Mouse (Mus musculus): ENCODE measurements around the gene Psmd5. TPM values are rescaled to one million over a fixed set of nuclear protein-coding genes. Genes with fewer than 3 reads are reported as not detected.
A peak's percentile ranks its signal among the peaks of the same experiment; 100 is the strongest.
"Not testable (repeated sequence)": the region's sequence is repeated elsewhere in the genome, so short reads cannot be mapped to it uniquely, and the experiment has no call there.

The Psmd5 gene
- polyA plus RNA-seq, 1 experiment from 2014 or later, result 104 TPM

DNA sequence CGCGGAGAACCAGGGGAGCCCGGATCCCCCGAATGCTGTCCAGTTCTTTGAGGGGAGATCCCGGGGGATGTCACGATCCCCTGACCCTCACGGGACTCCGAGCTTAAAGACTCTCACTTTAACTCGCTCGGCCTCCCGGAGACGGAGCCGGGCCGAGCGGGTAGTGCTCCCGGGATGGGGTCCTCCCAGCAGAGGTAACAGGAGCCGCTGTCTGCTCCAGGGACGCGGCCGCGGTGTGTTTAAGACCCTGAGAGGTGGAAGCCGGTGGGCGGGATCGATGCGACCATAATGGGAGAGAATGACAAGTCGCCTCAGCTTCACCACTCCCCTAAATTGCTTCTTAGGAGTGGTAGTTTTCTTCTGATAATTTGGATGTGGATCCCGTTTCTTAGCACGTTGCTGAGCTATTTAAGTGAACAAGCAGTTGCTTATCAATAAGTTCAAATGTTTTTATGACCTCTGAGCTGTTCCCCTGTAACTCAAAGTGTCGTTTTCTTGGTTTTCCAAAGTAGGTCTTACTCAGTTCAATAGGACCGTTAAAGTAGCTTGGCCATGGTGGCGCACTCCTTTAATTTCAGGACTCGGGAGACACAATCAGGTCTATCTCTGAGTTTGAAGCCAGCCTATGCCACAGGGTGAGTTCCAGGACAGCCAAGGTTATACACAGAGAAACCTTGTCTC is 72.1 kb downstream of the Psmd5 start:
- not testable (repeated sequence) for H3K9me3 ChIP-seq, H3K27me3 ChIP-seq
- H3K9ac ChIP-seq (replicated peaks), result peak overlapping the region; percentile 75
- WGBS, result under 1% methylated on average over 29 of the region's 32 CpGs
- peak overlapping the region; percentile 90 for H3K27ac ChIP-seq
- peaks cover 23% of the 10 kb centered on the region for H3K4me1 ChIP-seq (replicated peaks)
- ATAC-seq (ENCODE audit: insufficient number of reproducible peaks, insufficient read depth, low FRiP score, low TSS enrichment, low read depth), result peak; percentile 27; the same call in 1 of the 2 replicates
- peak overlapping the region; percentile 78 for H3K4me2 ChIP-seq
- peaks cover 33% of the 10 kb centered on the region for H3K36me3 ChIP-seq
- peak overlapping the region; percentile 68 for H3K4me3 ChIP-seq (replicated peaks)

GRCm38 (mm10) chr2:34801516-34802482 is 73.0 kb downstream of the Psmd5 start:
- peak overlapping the region; percentile 68 for H3K4me3 ChIP-seq (replicated peaks)
- peak overlapping the region; percentile 90 for H3K27ac ChIP-seq
- peaks cover 28% of the 10 kb centered on the region for H3K36me3 ChIP-seq
- peak overlapping the region; percentile 75 for H3K9ac ChIP-seq (replicated peaks)
- ATAC-seq (ENCODE audit: insufficient number of reproducible peaks, insufficient read depth, low FRiP score, low TSS enrichment, low read depth), result peak; percentile 92
- peak overlapping the region; percentile 50 for H3K4me2 ChIP-seq
- H3K27me3 ChIP-seq, result no peaks in the 10 kb centered on the region
- WGBS, result 6% methylated on average over 39 of the region's 39 CpGs
- H3K4me1 ChIP-seq (replicated peaks), result peaks cover 23% of the 10 kb centered on the region
- no peaks in the 10 kb centered on the region for H3K9me3 ChIP-seq

GRCm38 (mm10) chr2:34800371-34800770 is 74.4 kb downstream of the Psmd5 start:
- ATAC-seq (ENCODE audit: insufficient number of reproducible peaks, insufficient read depth, low FRiP score, low TSS enrichment, low read depth), result no peak
- Histone ChIP-seq H3K4me1 (replicated peaks) (peaks cover 23% of the 10 kb centered on the region), H3K9ac (replicated peaks) (no peak overlapping the region), H3K4me2 (peak overlapping the region; percentile 75), H3K4me3 (replicated peaks) (no peak overlapping the region; the same call in 1 of the 2 replicates), H3K9me3 (no peaks in the 10 kb centered on the region), H3K27me3 (no peaks in the 10 kb centered on the region), H3K36me3 (peaks cover 24% of the 10 kb centered on the region), H3K27ac (no peak overlapping the region)
- 81% methylated on average over 7 of the region's 7 CpGs for WGBS

Other genes with a start within 250 kb of the Psmd5 start
- 92.9 and 104 TPM in 2 replicates for gene Gapvd1, start 119.7 kb downstream of the Psmd5 start, polyA plus RNA-seq (2016; fragmentation: Nextera tagmentation; extraction: Ambion mirVana)
- 756 and 817 TPM in 2 replicates for gene Hspa5, start 103.0 kb downstream of the Psmd5 start, polyA plus RNA-seq (2016; fragmentation: Nextera tagmentation; extraction: Ambion mirVana)
- 33.4 and 35.7 TPM in 2 replicates for gene Rabepk, start 75.1 kb downstream of the Psmd5 start, polyA plus RNA-seq (2016; fragmentation: Nextera tagmentation; extraction: Ambion mirVana)
- gene Fbxw2, start 48.7 kb downstream of the Psmd5 start, polyA plus RNA-seq (2016; fragmentation: Nextera tagmentation; extraction: Ambion mirVana), result 83.0 and 86.8 TPM in 2 replicates
- gene Gm34653, start 42.0 kb downstream of the Psmd5 start, polyA plus RNA-seq (2016; fragmentation: Nextera tagmentation; extraction: Ambion mirVana), result 0.13 and 0.17 TPM in 2 replicates
- 0.15 TPM in 1 of 2 replicates, not detected in the other for gene Cutal, start 572 bp downstream of the Psmd5 start, polyA plus RNA-seq (2016; fragmentation: Nextera tagmentation; extraction: Ambion mirVana)
- 0.61 and 1.0 TPM in 2 replicates for gene Phf19, start 39.1 kb upstream of the Psmd5 start, polyA plus RNA-seq (2016; fragmentation: Nextera tagmentation; extraction: Ambion mirVana)
- gene Traf1, start 86.8 kb upstream of the Psmd5 start, polyA plus RNA-seq (2016; fragmentation: Nextera tagmentation; extraction: Ambion mirVana), result 0.58 and 0.61 TPM in 2 replicates
- 0.12 TPM in 1 of 2 replicates, not detected in the other for gene Hc, start 186.5 kb upstream of the Psmd5 start, polyA plus RNA-seq (2016; fragmentation: Nextera tagmentation; extraction: Ambion mirVana)
- gene AI182371, start 226.6 kb upstream of the Psmd5 start, polyA plus RNA-seq (2016; fragmentation: Nextera tagmentation; extraction: Ambion mirVana), result 0.14 and 0.20 TPM in 2 replicates
- gene Cntrl, start 234.5 kb upstream of the Psmd5 start, polyA plus RNA-seq (2016; fragmentation: Nextera tagmentation; extraction: Ambion mirVana), result 32.0 and 34.5 TPM in 2 replicates

All from limb, embryonic 12.5 days (tissue).